Mouse (Mus musculus): Measurements from ENCODE around the gene Crybb3.

The Crybb3 gene

DNA sequence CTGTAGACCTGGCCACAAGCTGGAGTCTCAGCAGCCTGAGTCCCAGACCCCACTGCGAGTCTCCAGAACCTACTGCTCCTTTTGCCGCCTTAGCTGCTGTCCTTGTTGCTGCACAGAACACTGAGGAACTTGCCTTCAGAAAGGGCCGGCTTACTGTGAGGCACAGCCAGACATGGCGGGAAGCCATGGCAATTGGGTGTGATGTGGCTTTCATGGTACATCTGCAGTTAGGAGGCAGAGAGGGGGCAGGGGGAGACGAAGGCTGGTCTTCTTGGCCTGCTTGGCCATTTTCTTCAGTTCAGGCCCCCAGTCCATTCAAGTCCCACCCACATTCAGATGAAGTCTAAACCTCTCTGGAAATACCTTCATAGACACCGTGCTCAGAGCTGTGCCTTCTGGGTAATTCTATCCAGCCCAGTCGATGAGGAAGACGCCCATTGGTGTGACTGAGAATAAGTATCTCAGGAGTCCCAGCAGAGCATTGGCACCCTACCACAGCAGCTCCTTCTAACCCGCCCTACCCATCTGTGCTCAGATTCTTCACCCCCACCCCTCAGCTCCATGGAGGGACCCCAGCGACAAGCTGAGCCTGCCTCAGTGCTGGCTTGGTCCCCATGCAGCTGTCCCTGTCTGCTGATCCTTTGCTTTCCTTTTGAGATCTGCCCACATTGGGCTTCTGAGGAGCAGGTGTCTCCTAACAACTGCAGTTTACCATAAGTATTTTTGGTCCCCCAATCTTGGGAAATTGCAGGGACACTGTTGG, 35.7 kb downstream of the Crybb3 start:
- no peak for DNase-seq (ENCODE audit: low spot score)

DNA sequence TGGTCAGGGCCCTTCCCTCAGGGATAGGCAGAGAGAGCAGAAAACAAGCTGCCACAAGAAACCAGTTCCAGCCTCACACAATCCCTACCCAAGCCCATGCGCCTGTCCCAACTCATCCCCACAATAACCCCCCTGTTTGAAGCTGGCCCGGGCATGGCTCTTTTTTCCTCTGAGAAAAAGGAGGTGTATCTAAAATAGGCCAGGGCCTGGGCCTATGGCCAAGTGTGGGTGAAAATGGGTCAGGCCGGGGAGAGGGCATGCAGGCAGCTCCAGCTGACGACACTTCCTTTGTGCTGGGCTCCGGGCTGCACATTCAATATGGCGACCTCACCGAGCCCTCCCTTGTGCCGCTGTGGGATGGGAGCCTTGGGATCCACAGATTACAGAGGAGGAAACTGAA, 37.9 kb downstream of the Crybb3 start:
- no peak for DNase-seq (ENCODE audit: low spot score)

DNA sequence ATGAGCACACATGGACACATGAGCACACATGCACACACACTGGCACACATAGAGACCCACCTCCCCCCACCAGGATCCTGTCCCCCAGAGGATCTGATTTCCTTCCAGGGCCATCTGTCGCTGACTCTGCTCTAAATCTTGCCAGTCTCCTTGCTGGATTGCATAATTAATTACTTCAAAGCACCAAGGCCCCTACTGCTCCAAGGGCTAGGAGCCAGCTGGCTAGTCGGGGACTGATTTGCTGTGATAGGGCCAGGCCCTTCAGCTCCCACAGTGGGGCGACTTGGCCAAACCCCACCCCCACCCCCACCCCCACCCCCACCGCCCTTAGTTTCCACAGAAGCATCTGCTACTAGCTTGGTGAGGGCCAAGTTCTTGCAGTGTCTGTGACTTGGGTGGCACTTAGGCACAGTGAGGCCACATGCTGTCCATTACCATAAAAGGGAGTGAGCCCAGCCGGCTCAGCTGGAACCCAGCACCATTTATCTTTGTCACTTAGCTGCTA, 39.8 kb downstream of the Crybb3 start:
- peak; percentile 72 for DNase-seq (ENCODE audit: low spot score)

DNA sequence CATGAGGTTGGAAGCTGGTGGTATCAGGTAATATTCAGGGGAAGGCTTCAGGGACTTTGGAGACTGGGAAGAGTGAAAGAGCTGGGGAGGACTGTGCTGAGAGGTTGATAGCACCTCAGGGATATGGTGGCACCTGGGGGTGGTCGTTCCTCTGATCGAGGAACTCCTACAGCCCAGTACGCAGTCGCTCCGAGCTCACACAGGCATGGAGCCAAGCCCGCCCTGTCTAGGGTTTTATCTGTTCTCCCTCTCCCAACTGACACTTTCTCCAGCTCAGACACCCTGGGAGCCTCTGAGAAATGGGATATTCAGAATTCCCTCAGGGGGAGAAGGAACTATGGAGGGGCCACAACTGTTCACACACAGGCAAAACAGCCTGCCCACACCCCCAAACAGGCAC, 40.6 kb downstream of the Crybb3 start:
- DNase-seq (ENCODE audit: low spot score) = no peak

DNA sequence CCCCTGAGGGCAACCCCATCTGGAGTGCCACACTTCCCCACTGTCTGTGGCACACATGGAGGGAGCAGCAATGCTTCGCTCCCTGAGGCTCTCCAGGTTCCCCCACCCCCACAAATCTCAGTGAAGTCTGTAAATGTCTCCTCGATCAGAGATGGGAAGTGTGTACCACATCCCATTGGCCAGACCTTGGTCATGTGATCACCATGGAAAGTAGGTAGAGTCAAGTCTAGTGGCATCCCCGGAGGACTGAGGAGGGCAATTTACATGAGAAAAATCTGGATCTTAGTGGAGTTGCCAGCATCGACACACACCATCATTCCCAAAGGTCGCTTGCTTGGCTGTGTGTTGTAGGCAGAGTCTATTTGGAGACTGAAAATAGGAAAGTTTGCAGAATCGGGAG, 42.8 kb downstream of the Crybb3 start:
- no peak for DNase-seq (ENCODE audit: low spot score)

DNA sequence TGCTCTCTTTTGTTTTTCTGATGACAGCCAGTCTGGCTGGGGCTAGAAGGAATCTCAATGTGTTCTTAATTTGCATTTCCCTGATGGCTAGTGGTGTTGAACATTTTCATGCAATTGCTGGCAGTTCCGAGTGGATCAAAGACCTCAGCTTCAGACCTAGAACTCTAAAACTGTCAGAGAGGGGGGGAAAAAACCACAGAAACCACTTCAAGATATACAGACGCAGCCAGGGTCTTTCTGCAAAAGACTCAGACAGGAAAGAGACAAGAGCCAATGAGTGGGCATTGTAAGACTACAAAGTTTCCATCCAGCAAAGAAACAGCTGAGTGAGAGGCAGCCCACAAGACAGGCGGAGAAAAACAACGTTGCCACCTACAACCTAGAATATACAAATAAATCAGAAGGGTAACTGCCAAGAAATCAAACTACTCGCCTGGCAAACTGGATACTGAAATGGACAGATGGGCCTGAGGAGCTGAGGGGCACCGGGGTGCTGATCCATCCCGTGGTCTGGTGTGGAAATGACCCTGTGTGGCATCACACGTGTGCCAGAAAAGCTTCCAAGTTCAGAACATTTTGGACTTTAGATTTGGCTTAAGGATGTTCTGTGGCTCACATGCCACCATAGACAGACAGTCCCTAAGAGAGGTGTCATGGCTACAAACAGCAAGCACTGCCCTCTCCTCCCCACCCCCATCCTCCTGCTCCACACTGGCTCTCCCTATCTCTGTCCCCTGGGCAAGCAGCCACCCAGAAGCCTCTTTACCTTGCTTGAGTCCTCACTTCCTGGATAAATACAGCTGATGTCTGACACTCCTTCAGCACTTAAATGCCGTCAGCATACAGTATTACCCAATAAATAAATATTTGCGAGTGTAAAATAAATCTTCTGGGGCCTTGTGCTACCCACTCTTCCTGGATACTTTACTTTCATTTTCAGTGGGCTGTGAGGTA, 46.0 kb downstream of the Crybb3 start:
- no peak for DNase-seq (ENCODE audit: low spot score)

DNA sequence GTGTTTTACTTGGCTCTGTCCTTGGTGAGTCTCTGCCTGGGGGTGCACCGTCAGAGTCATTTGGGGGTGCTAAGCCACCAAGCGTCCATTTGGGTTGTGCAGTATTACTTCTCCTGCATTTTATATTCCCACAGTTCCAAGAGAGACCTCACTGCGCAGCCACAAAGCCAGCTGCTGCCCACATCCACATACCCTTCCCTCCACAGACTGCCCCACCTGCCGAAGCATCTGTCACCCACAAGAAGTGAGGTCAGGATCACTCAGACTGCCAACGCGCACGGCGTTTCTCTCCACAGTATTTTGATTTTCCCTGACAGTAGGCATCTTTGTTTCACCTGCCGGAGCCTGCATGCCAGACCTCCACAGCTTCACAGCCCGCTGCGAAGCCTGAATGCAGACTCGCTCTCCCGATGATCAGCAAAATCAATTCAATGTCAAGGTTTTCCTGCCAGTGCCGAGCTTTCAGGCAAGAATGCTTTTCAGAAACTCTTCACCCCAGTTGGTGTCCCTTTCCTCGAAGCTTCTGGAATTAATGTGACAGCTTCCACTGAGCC, 50.1 kb downstream of the Crybb3 start:
- no peak for DNase-seq (ENCODE audit: low spot score)

DNA sequence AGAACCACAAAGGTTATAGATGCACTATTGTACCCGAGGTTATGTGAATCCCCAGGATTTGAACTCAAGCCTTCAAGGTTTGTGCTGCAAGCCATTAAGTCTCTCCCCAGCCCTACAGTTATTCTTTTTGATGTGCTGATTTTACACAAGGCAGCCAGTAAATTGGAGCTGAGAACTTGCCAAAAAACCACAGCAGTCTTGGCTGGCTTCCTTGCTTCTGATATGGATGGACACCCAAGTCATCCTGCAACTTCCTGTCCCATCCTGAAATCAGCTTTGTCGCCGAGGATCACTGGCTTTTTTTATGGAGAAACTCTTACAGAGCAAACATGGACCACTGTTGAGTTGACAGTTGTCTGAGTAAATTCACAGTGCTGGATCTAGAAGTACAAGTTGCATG, 51.3 kb downstream of the Crybb3 start:
- DNase-seq (ENCODE audit: low spot score) = no peak

DNA sequence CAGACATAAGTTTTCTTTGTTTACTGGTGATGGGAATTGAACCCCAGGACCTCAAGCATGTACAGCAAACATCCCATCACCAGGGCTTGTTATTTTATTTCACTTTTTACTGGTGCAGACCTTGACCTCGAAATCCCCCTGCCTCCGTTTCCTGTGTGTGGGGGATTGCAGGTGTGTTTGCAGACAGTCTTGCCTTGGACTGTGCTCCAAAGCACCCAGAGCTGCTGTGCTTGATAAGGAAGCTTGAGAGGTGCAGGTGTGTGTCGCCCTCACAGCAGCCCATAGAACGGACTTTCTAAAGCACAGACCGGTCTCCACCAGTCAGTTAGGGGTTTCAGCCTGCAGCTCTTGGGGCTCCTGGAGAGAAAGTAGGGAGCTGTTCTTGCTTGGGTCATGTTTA, 54.7 kb downstream of the Crybb3 start:
- no peak for DNase-seq (ENCODE audit: low spot score)

Data from embryo, embryonic 10.5 days (tissue).